Mouse (Mus musculus): ENCODE results near the gene Gm45021. TPM values are rescaled to one million over a fixed set of nuclear protein-coding genes. Genes with fewer than 3 reads are reported as not detected.

Gene Gm45021
- polyA plus RNA-seq, 1 experiment from 2014 or later: not detected

GRCm38 (mm10) chr6:48565693-48566310, 23.6 kb upstream of the Gm45021 start:
- H3K4me3 ChIP-seq (ENCODE audit: inconsistent target): no peak overlapping the region
- WGBS (ENCODE audit: missing documents): 96% methylated on average over 4 of the region's 4 CpGs
- H3K79me2 ChIP-seq (ENCODE audit: inconsistent target): no peaks in the 10 kb centered on the region
- no peaks in the 10 kb centered on the region for H3K36me3 ChIP-seq (ENCODE audit: inconsistent target)
- no peak overlapping the region for H3K27ac ChIP-seq

DNA sequence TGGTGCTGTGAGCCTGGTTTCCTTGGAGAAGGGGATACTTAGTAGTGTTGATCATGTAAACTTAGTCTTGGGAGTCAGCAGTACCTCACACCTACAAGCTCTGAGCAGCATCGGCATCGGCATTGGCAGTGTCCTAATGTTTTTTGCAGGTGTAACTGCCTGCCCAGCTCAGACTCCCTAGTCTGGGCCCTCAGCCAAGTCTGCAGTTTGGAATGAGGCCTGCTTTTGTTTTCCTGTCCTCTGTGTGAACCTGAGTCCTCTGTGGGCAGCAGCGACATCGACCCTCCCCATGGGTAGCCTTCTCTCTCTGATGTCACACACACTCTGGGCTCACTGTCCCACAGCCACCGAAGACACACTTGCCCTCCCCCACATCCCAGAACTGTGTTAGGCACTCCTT, 23.1 kb upstream of the Gm45021 start:
- Histone ChIP-seq H3K4me3 (ENCODE audit: inconsistent target) (no peak overlapping the region), H3K27ac (no peak overlapping the region), H3K79me2 (ENCODE audit: inconsistent target) (no peaks in the 10 kb centered on the region), H3K36me3 (ENCODE audit: inconsistent target) (no peaks in the 10 kb centered on the region)
- 63% methylated on average over 5 of the region's 5 CpGs for WGBS (ENCODE audit: missing documents)

DNA sequence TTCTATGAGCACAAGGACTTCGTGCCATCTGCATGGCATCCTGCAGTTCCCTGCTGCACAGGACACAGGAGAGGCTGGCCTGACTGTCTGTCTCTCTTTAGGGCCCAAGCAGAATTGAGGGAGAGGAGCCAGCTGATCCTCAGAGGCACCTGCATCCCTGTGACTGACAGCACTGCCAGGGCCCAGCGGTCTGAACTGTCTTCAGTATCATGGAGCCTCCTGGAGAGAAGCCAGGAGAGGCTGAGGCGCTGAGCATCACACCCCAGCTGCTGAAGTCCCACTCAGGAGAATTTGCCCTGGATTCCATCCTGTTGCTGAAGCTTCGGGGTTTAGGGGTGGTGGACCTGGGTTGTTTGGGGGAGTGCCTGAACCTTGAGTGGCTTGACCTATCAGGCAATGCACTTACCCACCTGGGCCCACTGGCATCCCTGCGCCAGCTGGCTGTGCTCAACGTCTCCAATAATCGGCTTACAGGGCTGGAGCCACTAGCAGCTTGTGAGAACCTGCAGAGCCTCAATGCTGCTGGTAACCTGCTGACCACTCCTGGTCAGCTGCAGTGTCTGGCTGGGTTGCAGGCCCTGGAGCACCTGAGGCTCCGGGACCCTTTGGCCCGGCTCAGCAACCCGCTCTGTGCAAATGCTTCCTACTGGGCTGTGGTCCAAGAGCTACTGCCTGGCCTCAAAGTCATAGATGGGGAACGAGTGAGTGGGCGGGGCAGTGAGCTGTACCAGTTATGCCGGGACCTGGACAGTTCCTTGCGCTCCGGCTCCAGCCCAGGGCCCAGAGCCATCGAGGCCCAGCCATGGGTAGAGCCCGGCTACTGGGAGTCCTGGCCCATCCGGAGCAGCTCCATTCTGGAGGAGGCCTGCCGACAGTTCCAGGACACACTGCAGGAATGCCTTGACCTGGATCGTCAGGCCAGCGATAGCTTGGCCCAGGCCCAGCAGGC, 21.1 kb upstream of the Gm45021 start:
- Histone ChIP-seq H3K27ac (no peak overlapping the region), H3K79me2 (ENCODE audit: inconsistent target) (no peaks in the 10 kb centered on the region), H3K36me3 (ENCODE audit: inconsistent target) (no peaks in the 10 kb centered on the region), H3K4me3 (ENCODE audit: inconsistent target) (no peak overlapping the region)
- WGBS (ENCODE audit: missing documents): 46% methylated on average over 21 of the region's 21 CpGs

DNA sequence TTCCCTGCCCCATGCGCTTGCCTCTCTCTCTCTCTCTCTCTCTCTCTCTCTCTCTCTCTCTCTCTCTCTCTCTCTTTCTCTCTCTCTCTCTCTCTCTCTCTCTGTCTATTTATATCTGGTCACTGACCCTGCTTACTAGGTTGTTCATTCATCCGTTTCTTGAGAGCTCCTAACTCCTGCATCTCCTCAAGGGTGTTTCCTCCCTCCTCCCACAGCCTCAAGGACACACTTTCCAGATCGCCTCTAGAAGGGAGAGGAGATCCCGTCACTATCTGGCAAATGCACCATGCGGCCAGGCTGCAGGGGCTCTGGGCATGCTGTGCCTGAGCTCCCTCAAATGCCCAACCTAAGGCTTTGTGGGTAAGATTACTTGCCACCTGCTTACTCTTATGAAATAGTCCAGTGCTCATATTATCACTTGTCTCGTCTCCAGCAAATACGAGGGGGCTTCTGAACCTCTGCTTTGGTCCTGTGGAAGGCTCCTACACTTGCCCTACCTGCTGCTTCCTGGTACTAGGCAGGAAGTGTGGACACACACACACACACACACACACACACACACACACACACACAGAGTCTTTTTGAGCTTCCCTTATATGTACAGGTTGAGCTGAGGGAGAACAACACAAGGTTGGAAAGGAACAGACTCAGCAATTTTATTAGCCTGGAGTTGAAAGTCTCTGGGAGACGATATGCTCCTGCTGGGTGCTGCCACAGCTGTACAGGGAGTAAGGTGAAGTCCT, 20.2 kb upstream of the Gm45021 start:
- Histone ChIP-seq H3K4me3 (ENCODE audit: inconsistent target) (no peak overlapping the region), H3K27ac (no peak overlapping the region), H3K79me2 (ENCODE audit: inconsistent target) (no peaks in the 10 kb centered on the region), H3K36me3 (ENCODE audit: inconsistent target) (no peaks in the 10 kb centered on the region)
- 71% methylated on average over 8 of the region's 8 CpGs for WGBS (ENCODE audit: missing documents)

- WGBS (ENCODE audit: missing documents): 90% methylated on average over 5 of the region's 5 CpGs
These were observed 17.4 kb upstream of the Gm45021 start for GRCm38 (mm10) chr6:48572014-48572413.

GRCm38 (mm10) chr6:48572572-48573061, 16.8 kb upstream of the Gm45021 start, which contains the start of gene Rarres2:
TSS of gene Rarres2 (minus strand) at chr6:48572789.
- Histone ChIP-seq H3K79me2 (ENCODE audit: inconsistent target) (no peaks in the 10 kb centered on the region), H3K4me3 (ENCODE audit: inconsistent target) (no peak within 1 kb of the TSS), H3K36me3 (ENCODE audit: inconsistent target) (no peaks in the 10 kb centered on the region), H3K27ac (no peak within 1 kb of the TSS)
- WGBS (ENCODE audit: missing documents): 87% methylated on average over 6 of the region's 6 CpGs

More at GRCm38 (mm10) chr6:48572014-48572413, 17.4 kb upstream of the Gm45021 start:
- Histone ChIP-seq H3K27ac (no peak overlapping the region), H3K79me2 (ENCODE audit: inconsistent target) (no peaks in the 10 kb centered on the region), H3K4me3 (ENCODE audit: inconsistent target) (no peak overlapping the region), H3K36me3 (ENCODE audit: inconsistent target) (no peaks in the 10 kb centered on the region)

- H3K79me2 ChIP-seq (ENCODE audit: inconsistent target): no peaks in the 10 kb centered on the region
- 80% methylated on average over 9 of the region's 10 CpGs for WGBS (ENCODE audit: missing documents)
- no peaks in the 10 kb centered on the region for H3K36me3 ChIP-seq (ENCODE audit: inconsistent target)
- no peak overlapping the region for H3K4me3 ChIP-seq (ENCODE audit: inconsistent target)
- H3K27ac ChIP-seq: no peak overlapping the region
These were observed 16.1 kb upstream of the Gm45021 start for GRCm38 (mm10) chr6:48573280-48573679.

DNA sequence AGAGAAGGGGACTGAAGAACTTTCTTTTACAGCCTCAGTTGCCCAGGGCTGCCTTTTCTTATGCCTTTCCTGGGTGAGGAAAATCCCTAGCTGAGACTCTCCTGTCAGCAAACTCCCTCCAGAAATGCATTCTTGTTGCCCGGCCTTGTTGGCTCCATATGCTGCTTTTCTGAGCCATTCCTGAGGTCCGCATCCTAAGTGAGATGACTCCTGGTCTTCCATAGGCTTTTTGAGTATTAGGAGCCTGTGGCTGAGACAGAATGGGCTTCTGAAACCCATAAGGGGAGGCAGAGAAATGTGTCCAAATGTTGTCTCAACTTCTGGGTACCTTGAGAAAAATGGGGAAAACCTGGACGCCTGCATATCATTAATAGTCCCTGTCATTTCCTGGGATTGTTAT, 15.4 kb upstream of the Gm45021 start:
- 92% methylated on average over 3 of the region's 3 CpGs for WGBS (ENCODE audit: missing documents)
- H3K36me3 ChIP-seq (ENCODE audit: inconsistent target): no peaks in the 10 kb centered on the region

GRCm38 (mm10) chr6:48578736-48579135, 10.7 kb upstream of the Gm45021 start:
- H3K4me3 ChIP-seq (ENCODE audit: inconsistent target): no peak overlapping the region

More for the DNA sequence above, 15.4 kb upstream of the Gm45021 start:
- Histone ChIP-seq H3K4me3 (ENCODE audit: inconsistent target) (no peak overlapping the region), H3K79me2 (ENCODE audit: inconsistent target) (no peaks in the 10 kb centered on the region), H3K27ac (no peak overlapping the region)

DNA sequence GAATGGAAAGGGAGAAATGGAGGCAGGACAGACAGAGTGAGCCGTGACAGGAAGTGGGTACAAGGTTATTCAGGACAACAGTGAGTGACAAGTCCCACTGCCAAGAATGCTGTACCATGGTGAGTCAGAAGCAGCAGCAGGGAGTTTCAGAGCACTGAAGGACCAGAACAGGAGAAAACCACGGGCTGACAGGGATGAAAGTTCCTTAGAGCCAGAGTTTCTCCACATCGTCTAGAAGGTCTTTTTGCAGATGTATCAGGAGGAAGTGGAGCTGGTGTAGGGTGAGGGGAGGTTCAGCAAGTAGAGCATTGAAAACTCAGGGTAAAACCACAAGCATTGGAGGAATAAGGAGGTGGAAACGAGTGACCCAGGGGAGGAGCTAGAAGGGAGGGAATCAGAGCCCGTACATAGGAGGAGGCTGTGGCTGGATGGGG, 10.2 kb upstream of the Gm45021 start:
- Histone ChIP-seq H3K79me2 (ENCODE audit: inconsistent target) (no peaks in the 10 kb centered on the region), H3K4me3 (ENCODE audit: inconsistent target) (peak overlapping the region; percentile 4; the same call in 1 of the 2 replicates), H3K36me3 (ENCODE audit: inconsistent target) (no peaks in the 10 kb centered on the region), H3K27ac (peak overlapping the region; percentile 31)
- WGBS (ENCODE audit: missing documents): 0% methylated on average over 5 of the region's 5 CpGs

More at GRCm38 (mm10) chr6:48578736-48579135, 10.7 kb upstream of the Gm45021 start:
- H3K36me3 ChIP-seq (ENCODE audit: inconsistent target): no peaks in the 10 kb centered on the region
- peak overlapping the region; percentile 31 for H3K27ac ChIP-seq
- H3K79me2 ChIP-seq (ENCODE audit: inconsistent target): no peaks in the 10 kb centered on the region
- WGBS (ENCODE audit: missing documents): 53% methylated on average over 5 of the region's 5 CpGs

GRCm38 (mm10) chr6:48581257-48581656, 8.2 kb upstream of the Gm45021 start:
- H3K36me3 ChIP-seq (ENCODE audit: inconsistent target): no peaks in the 10 kb centered on the region
- WGBS (ENCODE audit: missing documents): 82% methylated on average over 3 of the region's 3 CpGs
- no peak overlapping the region for H3K4me3 ChIP-seq (ENCODE audit: inconsistent target)

DNA sequence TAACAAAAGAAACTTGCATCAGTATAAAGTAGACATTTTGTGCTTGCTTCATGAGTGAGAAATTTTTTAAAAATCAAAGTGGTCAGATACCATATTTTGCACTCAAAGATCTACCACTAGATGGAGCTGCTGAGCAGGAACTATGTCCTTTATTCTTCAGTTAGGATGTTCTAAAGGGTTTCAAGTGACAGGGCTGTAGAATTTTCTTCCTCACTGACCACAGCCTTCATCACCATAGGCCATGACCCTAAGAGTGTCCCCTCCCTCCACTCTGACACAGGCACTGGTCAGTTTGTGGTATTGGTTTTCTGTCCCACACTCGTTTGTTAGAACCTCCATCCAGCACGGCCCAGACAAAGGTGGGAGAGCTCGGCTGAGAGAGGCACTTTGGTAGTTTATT, 7.4 kb upstream of the Gm45021 start:
- H3K27ac ChIP-seq: no peak overlapping the region
- H3K79me2 ChIP-seq (ENCODE audit: inconsistent target): no peaks in the 10 kb centered on the region
- no peak overlapping the region for H3K4me3 ChIP-seq (ENCODE audit: inconsistent target)
- H3K36me3 ChIP-seq (ENCODE audit: inconsistent target): no peaks in the 10 kb centered on the region
- WGBS (ENCODE audit: missing documents): 82% methylated on average over 3 of the region's 3 CpGs

More at GRCm38 (mm10) chr6:48581257-48581656, 8.2 kb upstream of the Gm45021 start:
- H3K27ac ChIP-seq: no peak overlapping the region
- H3K79me2 ChIP-seq (ENCODE audit: inconsistent target): no peaks in the 10 kb centered on the region

- no peak overlapping the region for H3K27ac ChIP-seq
- H3K4me3 ChIP-seq (ENCODE audit: inconsistent target): no peak overlapping the region
- WGBS (ENCODE audit: missing documents): 74% methylated on average over 3 of the region's 3 CpGs
- peaks cover 16% of the 10 kb centered on the region; the same call in 1 of the 2 replicates for H3K79me2 ChIP-seq (ENCODE audit: inconsistent target)
- no peaks in the 10 kb centered on the region for H3K36me3 ChIP-seq (ENCODE audit: inconsistent target)
These were observed 1.9 kb downstream of the Gm45021 start for GRCm38 (mm10) chr6:48591221-48591845.

DNA sequence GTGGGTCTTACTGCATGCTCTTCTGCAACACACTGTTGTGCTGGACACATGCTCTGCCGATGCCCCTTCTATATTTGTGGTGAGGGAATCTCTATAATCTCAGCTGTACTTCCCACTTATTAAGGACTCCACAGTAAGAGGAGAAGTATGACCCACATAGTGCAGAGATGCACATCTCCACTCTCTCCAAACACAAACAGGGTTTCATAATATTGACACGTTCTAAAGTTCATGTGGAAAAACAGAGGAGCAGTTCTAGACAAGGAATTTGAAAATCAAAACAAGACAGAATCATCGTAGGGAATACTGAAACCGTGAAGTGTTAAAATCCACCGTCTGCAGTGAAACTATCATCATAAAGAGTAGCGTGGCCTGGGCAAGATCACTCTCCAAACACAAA, 2.5 kb downstream of the Gm45021 start:
- H3K79me2 ChIP-seq (ENCODE audit: inconsistent target): peaks cover 16% of the 10 kb centered on the region; the same call in 1 of the 2 replicates
- no peak overlapping the region for H3K27ac ChIP-seq
- H3K36me3 ChIP-seq (ENCODE audit: inconsistent target): no peaks in the 10 kb centered on the region
- WGBS (ENCODE audit: missing documents): 69% methylated on average over 6 of the region's 6 CpGs
- H3K4me3 ChIP-seq (ENCODE audit: inconsistent target): no peak overlapping the region

All from macrophage (primary cell).